8 mouse cellular contexts compared by ENCODE assay signal in genomic region chr8:35765499-35766193, GRCm38 (mm10). TPM values are rescaled to one million over a fixed set of nuclear protein-coding genes. Genes with fewer than 3 reads are reported as not detected.
A peak's percentile ranks its signal among the peaks of the same experiment; 100 is the strongest.
DNase-seq lines count a peak whose midpoint lies in the region; ATAC-seq lines count a peak whose summit lies in the region.

Gene Gm19410 (plus strand): TSS chr8:35765790.

- H3K27ac ChIP-seq in stomach, embryonic 14.5 days (ENCODE audit: low read length) = no peak within 1 kb of the TSS

- H3K4me1 ChIP-seq in stomach, embryonic 14.5 days (ENCODE audit: control insufficient read depth, insufficient read depth, low read length) = no peaks in the 10 kb centered on the region

- peak; percentile 19 to 31 for DNase-seq in layer of hippocampus, postnatal 25 days (ENCODE audit: extremely low spot score in 1 of 2, low spot score in 1 of 2)
- no peak for DNase-seq in layer of hippocampus, postnatal 14 days (ENCODE audit: low spot score in 2 of 2)
- DNase-seq in kidney, postnatal 10 days = peak; percentile 55
- peak; percentile 25 for DNase-seq in mesoderm, embryonic 11.5 days (ENCODE audit: low read depth, low spot score)
- DNase-seq in spleen, postnatal 4 days (ENCODE audit: low spot score in 2 of 2) = no peak

- 1% methylated on average over 35 of the region's 35 CpGs for WGBS in stomach, embryonic 14.5 days

- H3K9me3 ChIP-seq in stomach, embryonic 14.5 days (ENCODE audit: control insufficient read depth, low read depth, low read length) = no peaks in the 10 kb centered on the region

- H3K4me2 ChIP-seq in stomach, embryonic 14.5 days (replicated peaks; ENCODE audit: low read depth, low read length) = peak within 1 kb of the TSS; percentile 83

- peak within 1 kb of the TSS; percentile 31 for H3K4me3 ChIP-seq in stomach, embryonic 14.5 days (ENCODE audit: low read depth, low read length)

- 0 out of 2 replicates have a peak, but pooled peaks have one; percentile 39 for ATAC-seq in common myeloid progenitor, adult 5-6 weeks (replicated peaks; ENCODE audit: low read depth, poor library complexity, severe bottlenecking)
- ATAC-seq in granulocyte monocyte progenitor cell, adult 5-6 weeks (replicated peaks; ENCODE audit: poor library complexity, severe bottlenecking) = peak; percentile 44; the same call in 1 of the 2 replicates
- peak; percentile 28; the same call in 1 of the 2 replicates for ATAC-seq in stomach, embryonic 14.5 days (ENCODE audit: insufficient number of reproducible peaks, insufficient read depth, low FRiP score, low read depth)

- H3K27me3 ChIP-seq in stomach, embryonic 14.5 days (ENCODE audit: control insufficient read depth, insufficient read depth, low read length) = no peaks in the 10 kb centered on the region

- H3K9ac ChIP-seq in stomach, embryonic 14.5 days (replicated peaks; ENCODE audit: low read depth, low read length) = no peak within 1 kb of the TSS

- H3K36me3 ChIP-seq in stomach, embryonic 14.5 days (ENCODE audit: control insufficient read depth, insufficient read depth, low read length) = no peaks in the 10 kb centered on the region

RNA-seq across cellular contexts. Expression of gene Gm19410, which starts in this region (rescaled TPM):
- total RNA-seq in layer of hippocampus, postnatal 25 days (2021) = 1 to 10 TPM; 8.1 to 8.3 TPM
- total RNA-seq in layer of hippocampus, postnatal 14 days (2021) = 10 to 100 TPM in 1 of 2 experiments, 1 to 10 TPM in 1; 8.1 to 12.1 TPM
- total RNA-seq in common myeloid progenitor, adult 5-6 weeks (2017) = not detected in 2 replicates
- not detected in 2 replicates for total RNA-seq in granulocyte monocyte progenitor cell, adult 5-6 weeks (2014; fragmentation: Nextera tagmentation)
- total RNA-seq in granulocyte monocyte progenitor cell, adult 5-6 weeks (2017) = not detected in 2 replicates
- polyA plus RNA-seq in stomach, embryonic 14.5 days (2014; fragmentation: Nextera tagmentation; extraction: Ambion mirVana) = 0.13 and 0.14 TPM in 2 replicates

Comparison
In these comparisons a context has a peak if more than half of its experiments do, and no peak if none do; other contexts are left out.
1. DNase-seq: peak in layer of hippocampus, postnatal 25 days (2 of 2), kidney, postnatal 10 days (single experiment) and mesoderm, embryonic 11.5 days (single experiment); none in layer of hippocampus, postnatal 14 days (0 of 2) and spleen, postnatal 4 days (0 of 2).
2. Peak in ATAC-seq in common myeloid progenitor, adult 5-6 weeks; RNA of the gene not detected or under 1 TPM.
3. Peak in ATAC-seq in granulocyte monocyte progenitor cell, adult 5-6 weeks; RNA of the gene not detected or under 1 TPM.
4. Peak in ATAC-seq, H3K4me3 ChIP-seq and H3K4me2 ChIP-seq in stomach, embryonic 14.5 days; RNA of the gene not detected or under 1 TPM.
5. Peak in every context shown above with its lines, with median percentiles within 50 percentile points of each other: ATAC-seq.